10 mouse cellular contexts compared by ENCODE assay signal in the genomic region with DNA sequence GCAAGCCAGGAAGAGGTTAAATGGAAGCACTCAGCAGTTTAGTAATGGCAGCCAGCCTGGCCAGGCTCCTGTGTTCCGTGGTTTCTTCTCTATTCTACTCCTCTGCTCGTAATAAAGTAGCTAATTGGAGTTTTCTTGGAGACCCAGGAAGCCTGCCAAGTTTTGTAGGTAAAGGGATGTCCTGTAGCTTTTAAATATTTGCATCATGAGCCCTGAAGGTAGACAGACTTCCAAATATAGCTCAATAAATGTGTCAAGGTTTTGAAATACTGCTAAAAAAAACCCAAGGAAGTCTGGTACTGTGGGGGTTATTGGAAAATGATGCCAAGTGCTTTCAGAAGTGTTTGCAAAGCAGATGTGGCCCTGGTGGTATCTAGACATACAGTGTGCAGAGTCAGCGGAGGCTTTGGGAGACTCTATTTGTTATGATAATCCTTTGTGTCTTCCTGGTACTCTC. TPM values are rescaled to one million over a fixed set of nuclear protein-coding genes. Genes with fewer than 3 reads are reported as not detected.
A peak's percentile ranks its signal among the peaks of the same experiment; 100 is the strongest.
DNase-seq lines count a peak whose midpoint lies in the region; ATAC-seq and TF ChIP-seq lines count a peak whose summit lies in the region.
"Had no signal": no experiment of that assay in that cellular context is flagged by ENCODE, and none has a peak within 500 bp of the region (broad histone marks: within the 10 kb centered on the region; RNA-seq: fewer than 3 reads in every experiment).

No protein-coding gene starts in this region.

- dilution Hi-C loops in CH12.LX (cut with MboI; ENCODE audit: extremely low pct_ligation_motif_present, extremely low pct_unique_long_range_greater_than_20kb, low sequenced_read_pairs), result no loop called here

- H3K27me3 ChIP-seq in heart, postnatal 0 days (ENCODE audit: control insufficient read depth, insufficient read depth, low read length), result no peaks in the 10 kb centered on the region
- no peaks in the 10 kb centered on the region for H3K27me3 ChIP-seq in CH12.LX (replicated peaks)
- H3K27me3 ChIP-seq in limb, embryonic 11.5 days (ENCODE audit: control insufficient read depth, insufficient read depth, low read length), result no peaks in the 10 kb centered on the region

- in situ Hi-C loops in CH12.LX (cut with MboI; ENCODE audit: low pct_ligation_motif_present, low pct_unique_long_range_greater_than_20kb, low sequenced_read_pairs), result no loop called here

- H3K4me3 ChIP-seq in heart, postnatal 0 days (ENCODE audit: low read depth, low read length), result no peak overlapping the region
- H3K4me3 ChIP-seq in CH12.LX (replicated peaks in 1 of 3; ENCODE audit: low read depth in 2 of 3, low read length in 2 of 3, poor library complexity in 1 of 3), result no peak overlapping the region
- H3K4me3 ChIP-seq in limb, embryonic 11.5 days (ENCODE audit: low read depth, low read length), result no peak overlapping the region

- no peak for ATAC-seq in heart, postnatal 0 days (ENCODE audit: insufficient read depth, low read depth)
- ATAC-seq in common myeloid progenitor, adult 5-6 weeks (replicated peaks; ENCODE audit: low read depth, poor library complexity, severe bottlenecking), result 0 out of 2 replicates have a peak, but pooled peaks have one; percentile 15
- peak; percentile 52; the same call in 1 of the 2 replicates for ATAC-seq in limb, embryonic 11.5 days (ENCODE audit: insufficient number of reproducible peaks, low FRiP score, low TSS enrichment, low read depth)

- peak overlapping the region; percentile 30; the same call in 1 of the 2 replicates for H3K4me2 ChIP-seq in heart, postnatal 0 days (ENCODE audit: low read depth, low read length)
- H3K4me2 ChIP-seq in CH12.LX (ENCODE audit: insufficient read depth, low read depth, poor library complexity, severe bottlenecking), result no peak overlapping the region; the same call in 1 of the 2 replicates
- peak overlapping the region; percentile 25 for H3K4me2 ChIP-seq in limb, embryonic 11.5 days (ENCODE audit: low read depth, severe bottlenecking)

- H3K36me3 ChIP-seq in heart, postnatal 0 days (replicated peaks; ENCODE audit: control insufficient read depth, insufficient read depth, low read length), result 0 out of 2 replicates have a peak, but pooled peaks cover 4% of the 10 kb centered on the region
- H3K36me3 ChIP-seq in CH12.LX (replicated peaks in 1 of 2; ENCODE audit: control insufficient read depth in 1 of 2, insufficient read depth in 1 of 2, low read length in 1 of 2), result peaks cover 0 to 22% of the 10 kb centered on the region in 2 experiments
- no peaks in the 10 kb centered on the region; the same call in 1 of the 2 replicates for H3K36me3 ChIP-seq in limb, embryonic 11.5 days (ENCODE audit: control insufficient read depth, insufficient read depth, low read length)

- no peak for TF ChIP-seq POLR2A in CH12.LX (IDR thresholded peaks at IDR 0.05; ENCODE audit: low read depth, low read length)

- intact Hi-C loops in gastrocnemius, postnatal 36 days (cut with DNase I), result no loop called here

- H3K9ac ChIP-seq in heart, postnatal 0 days (replicated peaks; ENCODE audit: low read depth, low read length), result no peak overlapping the region
- H3K9ac ChIP-seq in CH12.LX (ENCODE audit: insufficient read depth, low read depth), result no peak overlapping the region
- no peak overlapping the region for H3K9ac ChIP-seq in limb, embryonic 11.5 days (ENCODE audit: low read length)

- H3K9me3 ChIP-seq in heart, postnatal 0 days (replicated peaks; ENCODE audit: control insufficient read depth, low read length), result no peaks in the 10 kb centered on the region
- no peaks in the 10 kb centered on the region for H3K9me3 ChIP-seq in CH12.LX (replicated peaks; ENCODE audit: low read length)
- no peaks in the 10 kb centered on the region for H3K9me3 ChIP-seq in limb, embryonic 11.5 days (ENCODE audit: control insufficient read depth, low read length)

- no peak for TF ChIP-seq CTCF in heart, postnatal 0 days (IDR thresholded peaks at IDR 0.05; ENCODE audit: low read depth)
- TF ChIP-seq CTCF in CH12.LX (conservative IDR thresholded peaks at IDR 0.05 in 1 of 2, IDR thresholded peaks at IDR 0.05 in 1 of 2; ENCODE audit: low read depth in 2 of 2, low read length in 2 of 2), result no peak

- 16% methylated on average over 3 of the region's 3 CpGs for WGBS in heart, postnatal 0 days
- 3% methylated on average over 3 of the region's 3 CpGs for WGBS in limb, embryonic 11.5 days

- TF ChIP-seq RAD21 in CH12.LX (IDR thresholded peaks at IDR 0.05; ENCODE audit: low read depth, low read length), result no peak

- peaks cover 27% of the 10 kb centered on the region for H3K4me1 ChIP-seq in heart, postnatal 0 days (ENCODE audit: control insufficient read depth, insufficient read depth)
- peaks cover 2 to 73% of the 10 kb centered on the region in 2 experiments; a peak in 3 of 4 replicates for H3K4me1 ChIP-seq in CH12.LX (ENCODE audit: control insufficient read depth in 1 of 2, insufficient read depth in 2 of 2)
- peaks cover 49% of the 10 kb centered on the region for H3K4me1 ChIP-seq in limb, embryonic 11.5 days (ENCODE audit: control insufficient read depth, insufficient read depth, low read length)

- TF ChIP-seq EP300 in heart, postnatal 0 days (IDR thresholded peaks at IDR 0.05; ENCODE audit: low read depth), result no peak
- no peak for TF ChIP-seq EP300 in CH12.LX (IDR thresholded peaks at IDR 0.05; ENCODE audit: low read length)

- no peak for DNase-seq in heart, postnatal 0 days (ENCODE audit: low spot score)
- DNase-seq in heart, adult 18-20 months, result no peak
- no peak for DNase-seq in CH12.LX (ENCODE audit: extremely low read depth)
- peak; percentile 58 for DNase-seq in limb, embryonic 11.5 days (ENCODE audit: low spot score)
- DNase-seq in spleen, postnatal 14 days (ENCODE audit: low spot score in 2 of 2), result no peak
- DNase-seq in gastrocnemius, postnatal 36 days, result no peak
- DNase-seq in frontal cortex, postnatal 14 days (ENCODE audit: low spot score in 2 of 2), result no peak
- DNase-seq: cerebellum, adult 18-20 months; left cerebral cortex, postnatal 4 days had no signal

- H3K27ac ChIP-seq in heart, postnatal 0 days (ENCODE audit: low read depth), result peak overlapping the region; percentile 34; the same call in 1 of the 2 replicates
- no peak overlapping the region for H3K27ac ChIP-seq in CH12.LX (ENCODE audit: insufficient read depth, low read depth)
- peak overlapping the region; percentile 87 for H3K27ac ChIP-seq in limb, embryonic 11.5 days (replicated peaks; ENCODE audit: low read depth, low read length)

- H3K79me2 ChIP-seq in CH12.LX (replicated peaks; ENCODE audit: control insufficient read depth, extremely low read depth, insufficient read depth, poor library complexity, severe bottlenecking), result peaks cover 4% of the 10 kb centered on the region; the same call in 1 of the 2 replicates

TF ChIP-seq in CH12.LX, 34 proteins besides CTCF, POLR2A, EP300 and RAD21:
- no peak for TF ChIP-seq IRF4 (IDR thresholded peaks at IDR 0.05; ENCODE audit: low read depth, low read length)
- no peak for TF ChIP-seq POLR2AphosphoS2 (IDR thresholded peaks at IDR 0.05; ENCODE audit: low read depth, low read length)
- 0 out of 2 replicates have a peak, but pooled peaks have one; percentile 30 for TF ChIP-seq ETS1 (conservative IDR thresholded peaks at IDR 0.05; ENCODE audit: low read depth, low read length)
- no peak for TF ChIP-seq KAT2A (IDR thresholded peaks at IDR 0.05; ENCODE audit: insufficient replicate concordance, low read length)
- peak; percentile 69; the same call in 1 of the 2 replicates for TF ChIP-seq MEF2A (IDR thresholded peaks at IDR 0.05; ENCODE audit: borderline replicate concordance, low read depth, low read length)
- TF ChIP-seq ZNF384 (IDR thresholded peaks at IDR 0.05; ENCODE audit: low read depth, low read length), result peak; percentile 15; the same call in 1 of the 2 replicates

RNA-seq across cellular contexts. Expression of a gene that starts 12.3 kb away (rescaled TPM):
- total RNA-seq in heart, postnatal 0 days (2014; rRNA removed; ENCODE audit: low replicate concordance), result 34.6 and 50.1 TPM in 2 replicates
- 21.6 and 25.5 TPM in 2 replicates for polyA plus RNA-seq in heart, postnatal 0 days (2015; fragmentation: Nextera tagmentation; extraction: Ambion mirVana)
- total RNA-seq in heart, adult 18-20 months (2021), result 10 to 100 TPM; 38.5 to 38.7 TPM
- total RNA-seq in CH12.LX (2012; rRNA removed) (20.6 and 24.3 TPM in 2 replicates), CH12.LX (2014; rRNA removed) (25.9 and 28.4 TPM in 2 replicates)
- polyA plus RNA-seq in CH12.LX (2012; ENCODE audit: insufficient read length, low read depth), result 65.0 and 71.2 TPM in 2 replicates
- 27.3 and 35.8 TPM in 2 replicates for total RNA-seq in common myeloid progenitor, adult 5-6 weeks (2017)
- polyA plus RNA-seq in limb, embryonic 11.5 days (2014; fragmentation: Nextera tagmentation; extraction: Ambion mirVana), result 91.6 and 97.2 TPM in 2 replicates
- 10 to 100 TPM; 27.2 to 32.6 TPM for total RNA-seq in gastrocnemius, postnatal 36 days (2021)
